Mouse (Mus musculus) cerebellum, postnatal 36 days (tissue): ENCODE data around the gene Olfr556.
A peak's percentile ranks its signal among the peaks of the same experiment; 100 is the strongest.
"Not testable (repeated sequence)": the region's sequence is repeated elsewhere in the genome, so short reads cannot be mapped to it uniquely, and the experiment has no call there.

Source experiments
- DNase-seq, 2 experiments: peaks; one replicate each; pipeline ENCODE4 v3.0.0; 2021 to 2022; ENCODE audit warnings: mixed read lengths in 2 of 2

The Olfr556 gene

DNA sequence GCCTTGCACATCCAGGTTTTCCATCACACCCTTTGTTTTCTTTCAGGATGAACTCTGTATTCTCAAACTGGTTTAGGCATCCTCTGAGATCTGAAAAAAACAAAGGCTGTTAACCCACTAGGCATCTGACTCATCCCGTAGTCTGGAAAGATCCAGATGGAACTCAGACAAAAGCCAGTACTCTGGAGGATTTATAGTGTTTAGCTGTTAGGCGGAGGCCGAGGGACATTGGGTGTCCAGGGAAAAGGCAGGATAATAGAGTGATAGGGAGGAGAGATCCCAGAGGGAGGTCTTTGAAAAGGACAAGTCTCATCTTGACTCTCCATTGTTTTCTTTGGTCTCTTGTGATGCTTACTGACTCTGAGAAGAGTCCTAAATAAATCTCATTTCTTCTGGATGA, at the start of gene Olfr556:
Gene Olfr556, plus strand, starts transcription at position 301 of the 400 bp plus-strand sequence.
- no peak for DNase-seq

DNA sequence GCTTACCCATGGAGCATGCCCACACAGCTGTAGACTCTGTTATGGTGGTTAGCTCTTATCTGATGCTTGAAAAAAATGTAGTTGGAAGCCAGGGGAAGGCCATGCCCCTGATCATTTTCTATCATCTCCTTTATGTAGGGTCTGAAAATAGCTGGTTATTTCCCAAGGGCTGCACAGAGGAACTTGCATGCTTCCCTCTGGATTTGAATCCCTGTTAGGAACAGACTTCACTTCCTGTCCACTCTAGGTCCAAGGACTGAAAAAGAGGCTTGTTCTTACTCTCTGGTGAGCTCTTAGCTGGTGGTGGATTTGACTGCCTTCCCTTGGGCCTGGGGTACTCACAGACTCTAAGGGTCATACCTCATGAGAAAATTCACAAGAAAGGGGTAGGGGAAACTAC, 46.6 kb upstream of the Olfr556 start, which contains the start of gene Olfr553:
Gene Olfr553, minus strand, starts transcription at position 101 of the 400 bp plus-strand sequence.
- DNase-seq, result no peak

DNA sequence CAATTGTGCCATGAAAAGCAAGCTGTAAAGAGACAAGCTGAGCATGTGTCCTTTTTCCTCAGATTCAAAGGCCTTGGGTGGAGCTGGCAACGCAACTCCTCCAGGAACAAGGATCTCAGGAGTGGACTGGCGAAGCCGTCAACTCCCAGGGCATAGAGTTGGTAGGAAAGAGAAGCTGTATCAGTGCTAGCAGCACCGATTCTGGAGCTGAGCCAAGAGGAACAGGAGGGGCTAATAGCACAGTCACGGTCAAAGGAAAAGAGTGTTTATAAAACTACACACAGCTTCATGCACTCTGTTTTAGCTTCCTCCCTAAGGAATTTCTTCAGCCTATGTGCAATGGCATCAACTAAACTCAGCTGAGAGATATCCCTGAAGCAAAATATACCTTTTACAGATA, 45.1 kb upstream of the Olfr556 start:
- no peak for DNase-seq

DNA sequence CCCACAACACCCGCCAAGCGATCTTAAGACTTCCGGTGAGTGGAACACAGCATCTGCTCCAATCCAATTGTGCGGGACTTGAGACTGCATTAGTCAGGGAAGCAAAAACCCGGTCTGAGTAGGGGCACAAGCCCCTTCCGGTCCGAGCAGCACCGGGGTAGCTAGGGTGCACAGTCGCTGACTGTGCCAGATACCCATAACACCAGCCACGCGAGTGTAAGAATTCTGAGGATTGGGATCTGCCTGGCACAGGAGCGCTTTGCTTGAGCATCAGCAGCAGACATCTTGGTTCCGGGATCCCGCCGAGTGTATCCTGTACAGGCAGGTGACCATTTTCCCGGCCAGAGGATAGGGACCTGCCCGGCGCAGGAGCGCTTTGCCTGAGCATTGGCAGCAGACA, 44.3 kb upstream of the Olfr556 start:
- DNase-seq, result peak in 1 of 2 experiments; percentile 9

DNA sequence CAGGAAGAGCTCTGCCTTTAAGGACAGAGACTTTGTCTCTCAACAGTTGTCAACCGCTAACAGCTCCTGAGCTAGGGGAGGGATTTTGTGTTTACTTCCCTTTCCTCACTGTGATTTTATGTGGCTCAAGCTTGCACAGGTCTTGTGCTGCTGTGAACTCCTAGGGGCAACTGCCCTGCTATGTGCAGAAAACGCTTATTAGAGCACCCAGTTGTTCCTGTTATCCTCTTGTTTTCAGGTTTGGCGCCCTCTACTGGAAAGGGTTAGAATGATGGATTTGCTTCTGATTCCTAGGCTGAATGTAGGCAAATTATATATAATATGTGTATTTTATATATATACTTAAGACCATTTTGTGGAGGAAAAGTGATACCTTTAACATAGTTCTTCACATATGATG, 28.0 kb upstream of the Olfr556 start:
- peak; percentile 9 to 37 for DNase-seq

DNA sequence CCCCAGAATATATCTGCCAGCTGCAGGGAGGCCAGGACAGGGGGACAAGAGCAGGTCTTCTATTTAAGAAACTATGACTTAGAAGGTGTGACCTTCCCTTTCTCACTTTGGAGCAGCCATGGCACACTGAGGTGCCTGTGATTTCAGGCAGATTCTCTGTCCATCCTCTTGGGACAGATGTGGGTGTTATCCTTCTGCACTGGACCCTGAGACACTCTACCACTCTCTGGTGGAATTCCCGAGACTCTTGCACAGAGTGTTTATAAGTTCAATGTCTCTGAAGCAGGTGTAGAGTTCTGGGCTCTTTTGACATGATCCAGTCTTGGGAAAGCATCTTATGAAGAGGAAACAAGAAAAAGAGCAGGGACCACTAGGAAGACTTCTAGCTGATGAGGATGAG, 26.6 kb upstream of the Olfr556 start, which contains the start of gene Olfr554:
Gene Olfr554, plus strand, starts transcription at position 301 of the 400 bp plus-strand sequence.
- DNase-seq, result no peak

DNA sequence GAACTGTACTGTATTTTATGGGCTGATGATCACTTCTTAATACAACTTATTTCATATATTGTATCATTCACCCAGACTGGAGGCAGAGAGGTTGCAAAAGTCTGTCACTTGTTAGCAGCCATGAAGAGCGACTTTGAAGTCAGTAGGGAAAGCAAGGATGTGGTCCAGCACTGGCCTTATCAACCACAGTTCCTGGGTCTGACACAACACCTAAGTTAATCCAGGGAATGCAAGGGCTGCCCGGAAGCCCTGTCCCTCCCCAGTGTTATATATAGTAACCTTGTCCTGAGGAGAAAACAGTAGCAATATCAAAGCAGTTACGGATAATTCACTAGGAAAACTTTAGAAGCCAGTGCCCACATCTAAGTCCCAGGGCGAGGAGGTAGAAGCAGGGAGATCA, 19.8 kb upstream of the Olfr556 start:
- DNase-seq, result not testable (repeated sequence)

DNA sequence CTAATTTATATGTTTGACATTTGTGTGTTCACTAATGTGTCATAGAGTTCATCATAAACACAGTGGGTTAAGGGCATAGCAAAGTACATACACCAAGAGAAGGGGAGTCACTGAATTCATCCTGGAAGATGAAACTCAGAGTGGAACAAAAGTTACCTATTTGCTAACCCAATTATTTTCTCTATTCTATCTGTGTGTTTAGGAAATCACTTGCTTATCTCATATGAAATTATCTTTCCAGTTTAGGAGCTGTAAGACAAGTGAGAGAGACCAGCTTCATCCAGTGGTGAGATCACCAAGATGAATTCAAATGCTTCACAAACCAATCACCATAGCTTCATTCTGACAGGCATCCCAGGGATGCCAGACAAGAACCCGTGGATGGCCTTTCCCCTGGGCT, 6.2 kb upstream of the Olfr556 start, which contains the start of gene Olfr555:
Gene Olfr555, plus strand, starts transcription at position 301 of the 400 bp plus-strand sequence.
- DNase-seq, result no peak

DNA sequence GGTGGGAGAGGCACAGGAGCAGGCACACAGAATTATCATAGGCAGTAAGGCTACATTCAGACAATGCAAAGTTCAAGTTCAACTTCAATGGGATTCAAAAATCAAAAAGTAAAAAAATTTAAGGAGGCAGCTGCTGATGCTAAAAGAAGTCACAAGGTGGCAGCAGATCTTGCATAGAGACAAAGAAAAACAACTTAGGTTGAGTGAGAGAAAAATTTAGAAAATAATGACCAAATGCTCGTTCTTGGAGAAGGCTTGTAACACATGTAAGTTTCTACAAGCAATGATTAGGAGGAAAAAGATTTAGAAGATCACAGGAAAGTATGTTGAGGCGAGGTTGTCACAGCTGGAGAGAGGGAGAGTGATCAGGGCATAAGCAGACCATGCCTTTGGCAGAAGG, 679 bp downstream of the Olfr556 start:
- no peak for DNase-seq

DNA sequence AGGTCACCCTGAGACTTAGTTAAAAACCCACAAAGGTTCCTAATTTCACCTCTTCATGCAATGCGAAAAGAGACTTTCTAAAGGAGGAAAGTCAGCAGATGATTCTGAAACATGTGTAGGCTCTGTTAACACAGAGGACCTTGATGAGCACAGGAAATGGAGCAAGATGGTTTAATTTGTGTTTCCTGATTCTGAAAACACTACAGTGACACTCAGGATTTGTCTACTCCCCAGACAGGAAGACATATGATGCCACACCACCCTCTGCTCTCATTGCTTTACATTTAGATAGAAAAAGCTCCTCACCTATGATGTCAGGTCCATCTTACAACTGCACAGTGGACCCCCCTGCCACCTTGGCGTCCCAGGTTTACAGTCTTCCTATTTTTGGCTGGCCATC, 11.5 kb downstream of the Olfr556 start:
- no peak for DNase-seq

DNA sequence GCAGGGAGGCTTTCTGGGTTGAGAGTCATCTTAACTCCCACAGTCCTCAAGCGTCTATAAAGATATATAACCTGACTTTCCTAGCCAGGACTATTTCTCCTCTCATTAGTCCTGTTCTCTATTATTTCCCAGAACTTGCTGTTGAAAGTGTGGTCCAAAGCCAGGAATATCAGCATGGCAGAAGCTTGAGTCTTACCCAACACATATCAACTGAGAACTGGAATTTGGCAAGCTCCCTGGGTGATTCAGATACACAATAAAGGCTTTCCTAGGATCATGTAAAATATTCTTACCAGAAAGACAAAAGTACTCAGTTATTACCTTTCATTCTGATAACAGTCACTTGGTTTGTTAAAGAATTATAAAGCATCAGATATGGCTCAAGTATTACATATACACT, 17.2 kb downstream of the Olfr556 start:
- DNase-seq, result no peak

DNA sequence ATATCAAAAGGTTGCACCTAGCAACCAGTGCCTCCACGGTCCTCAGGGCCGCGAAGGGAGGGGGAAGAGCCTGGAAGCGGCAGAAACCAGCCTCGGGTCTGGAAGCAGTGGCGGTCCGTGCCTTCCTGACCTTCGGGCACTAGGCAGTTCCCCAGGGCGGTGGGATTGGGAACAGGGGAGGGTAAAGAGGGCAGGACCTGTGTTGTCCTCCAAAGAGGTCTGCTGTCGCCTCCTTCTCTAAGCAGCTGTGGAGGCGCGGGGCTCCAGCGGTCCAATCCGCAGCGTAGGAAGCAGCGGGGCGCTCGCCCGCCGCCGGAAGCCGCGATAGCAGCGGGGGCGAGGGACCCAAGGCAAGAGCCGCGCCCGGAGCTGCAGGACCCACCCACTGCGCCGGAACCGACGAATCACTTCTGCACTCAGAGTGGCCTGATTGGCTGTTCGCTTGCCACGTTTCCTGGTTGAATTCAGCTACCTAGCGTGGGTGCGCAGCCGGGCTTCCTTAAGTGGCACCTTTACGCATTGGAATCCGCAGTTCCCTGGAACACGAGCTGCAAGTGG, 22.3 kb downstream of the Olfr556 start, which contains the start of gene Trim68:
Gene Trim68, minus strand, starts transcription at position 384 of the 558 bp plus-strand sequence.
- DNase-seq, result peak; percentile 70 to 72

DNA sequence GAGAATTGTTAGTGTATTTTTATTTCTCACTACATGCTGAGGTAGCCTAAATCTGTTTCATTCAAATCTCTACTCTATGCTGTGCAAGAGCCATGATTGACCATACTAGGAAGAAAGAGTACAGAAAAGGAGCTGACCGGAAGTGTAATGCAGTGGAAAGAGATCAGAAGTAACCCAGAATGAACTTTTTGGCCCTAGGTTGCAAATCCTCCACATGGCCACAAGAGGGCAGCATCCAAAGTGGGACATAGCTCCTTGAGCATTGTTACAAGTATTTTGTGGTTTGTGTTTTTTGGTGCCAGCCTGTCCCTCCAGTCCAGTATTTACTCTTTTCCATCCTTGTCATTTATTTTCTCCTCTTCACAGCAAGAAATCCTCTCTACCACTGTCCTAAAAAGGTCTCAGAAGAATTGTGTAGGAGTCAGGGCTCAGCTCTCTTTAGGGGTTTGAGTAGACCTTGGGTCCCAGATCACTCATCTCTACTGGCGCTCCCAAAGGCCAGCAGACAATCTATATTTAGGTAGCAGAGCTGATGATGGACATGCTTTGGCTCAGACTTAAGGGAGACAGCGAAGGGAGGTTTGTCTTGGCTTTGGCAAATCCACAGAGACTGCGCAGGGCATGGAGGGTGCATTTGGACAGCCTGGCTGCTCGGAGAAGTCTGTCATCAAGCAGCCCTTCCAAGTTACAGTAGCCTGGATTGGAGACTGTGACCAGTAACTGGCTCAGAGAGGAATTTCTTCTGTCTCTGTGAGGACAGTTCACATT, 30.8 kb downstream of the Olfr556 start, which contains the start of gene Olfr557:
Gene Olfr557, plus strand, starts transcription at position 553 of the 768 bp plus-strand sequence.
- peak; percentile 9 to 24 for DNase-seq

DNA sequence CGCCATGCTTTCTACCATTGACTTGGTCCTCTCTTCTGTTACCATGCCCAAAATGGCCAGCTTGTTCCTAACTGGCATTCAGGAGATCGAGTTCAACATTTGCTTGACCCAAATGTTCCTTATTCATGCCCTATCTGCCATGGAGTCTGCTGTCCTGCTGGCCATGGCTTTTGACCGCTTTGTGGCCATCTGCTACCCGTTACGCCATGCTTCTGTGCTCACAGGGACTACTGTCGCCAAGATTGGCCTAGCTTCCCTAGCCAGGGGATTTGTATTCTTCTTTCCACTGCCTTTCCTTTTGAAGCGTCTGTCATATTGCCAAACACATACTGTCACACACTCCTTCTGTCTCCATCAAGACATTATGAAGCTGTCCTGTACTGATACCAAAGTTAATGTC, 33.8 kb downstream of the Olfr556 start:
- DNase-seq, result peak; percentile 25 to 42

DNA sequence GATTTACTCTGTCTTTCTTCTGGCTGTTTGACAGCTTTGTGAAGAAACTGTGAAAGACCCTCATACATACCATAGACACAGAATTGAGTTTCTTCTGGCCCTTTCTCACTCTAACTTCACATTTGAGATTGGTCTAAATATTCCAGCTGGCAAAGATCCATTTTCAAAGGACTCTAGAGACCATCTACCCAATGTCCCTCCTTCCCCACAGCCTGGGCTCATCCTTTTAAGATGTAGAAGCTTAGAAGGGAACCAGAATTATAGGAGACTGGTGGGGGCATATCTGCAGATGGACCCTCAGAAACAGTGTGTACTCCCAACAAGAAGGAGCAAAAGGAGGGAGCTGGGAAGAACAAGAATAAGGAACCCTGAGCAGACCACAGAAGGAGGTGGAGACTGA, 37.2 kb downstream of the Olfr556 start, which contains the start of gene Olfr558:
Gene Olfr558, plus strand, starts transcription at position 301 of the 400 bp plus-strand sequence.
- no peak for DNase-seq

DNA sequence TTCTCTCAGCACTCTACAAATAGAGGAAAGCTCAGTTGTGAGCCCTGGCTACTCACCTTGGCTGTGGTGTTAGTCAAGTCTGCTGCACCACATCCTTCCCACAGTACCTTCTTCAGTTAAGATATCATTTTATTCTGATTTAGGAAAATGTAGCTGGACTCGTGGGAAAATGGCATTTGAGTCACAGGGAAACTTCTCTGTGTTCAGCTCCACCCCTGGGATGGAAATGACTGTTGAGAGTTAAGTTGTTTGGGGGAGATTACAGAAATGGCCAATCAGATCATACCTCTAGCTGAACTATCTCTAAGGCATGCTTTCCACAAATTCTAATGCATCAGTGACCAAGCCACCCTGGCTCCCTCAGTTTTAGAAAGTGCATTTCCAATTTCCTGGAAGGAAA, 54.3 kb downstream of the Olfr556 start, which contains the start of gene Olfr33:
Gene Olfr33, minus strand, starts transcription at position 101 of the 400 bp plus-strand sequence.
- DNase-seq, result no peak
